Mouse (Mus musculus) cerebellum, postnatal 4 days (tissue): ENCODE results near the gene Cmip.

Experiments used
- DNase-seq, 2 experiments: peaks; one replicate each; pipeline ENCODE4 v3.0.0; 2022; ENCODE audit warnings: low spot score in 2 of 2, mixed read lengths in 1 of 2

Cmip gene

GRCm38 (mm10) chr8:117464525-117464924, 207.7 kb downstream of the Cmip start:
- peak in 1 of 2 experiments; percentile 34 for DNase-seq

- peak in 1 of 2 experiments; percentile 52 for DNase-seq
Observed at GRCm38 (mm10) chr8:117465250-117465649, 208.4 kb downstream of the Cmip start.

GRCm38 (mm10) chr8:117467466-117467865, 210.6 kb downstream of the Cmip start:
- DNase-seq: no peak

GRCm38 (mm10) chr8:117469431-117470341, 212.8 kb downstream of the Cmip start:
- no peak for DNase-seq

GRCm38 (mm10) chr8:117470342-117470781, 213.5 kb downstream of the Cmip start:
- peak; percentile 50 to 78 for DNase-seq

GRCm38 (mm10) chr8:117471174-117471573, 214.3 kb downstream of the Cmip start:
- peak; percentile 59 to 78 for DNase-seq

GRCm38 (mm10) chr8:117471655-117472054, 214.8 kb downstream of the Cmip start:
- no peak for DNase-seq

- no peak for DNase-seq
Observed at GRCm38 (mm10) chr8:117472332-117472731, 215.5 kb downstream of the Cmip start.

GRCm38 (mm10) chr8:117474944-117475343, 218.1 kb downstream of the Cmip start:
- DNase-seq: peak; percentile 96 to 97

- no peak for DNase-seq
Observed at GRCm38 (mm10) chr8:117475819-117476218, 219.0 kb downstream of the Cmip start.

- no peak for DNase-seq
Observed at GRCm38 (mm10) chr8:117478082-117478481, 221.2 kb downstream of the Cmip start.

GRCm38 (mm10) chr8:117479996-117480395, 223.1 kb downstream of the Cmip start:
- DNase-seq: no peak

GRCm38 (mm10) chr8:117480516-117480915, 223.7 kb downstream of the Cmip start:
- DNase-seq: no peak

GRCm38 (mm10) chr8:117481830-117482229, 225.0 kb downstream of the Cmip start:
- DNase-seq: no peak

GRCm38 (mm10) chr8:117484731-117485130, 227.9 kb downstream of the Cmip start:
- DNase-seq: no peak

- no peak for DNase-seq
Observed at GRCm38 (mm10) chr8:117485316-117485715, 228.5 kb downstream of the Cmip start.

GRCm38 (mm10) chr8:117488246-117489005, 231.6 kb downstream of the Cmip start:
- no peak for DNase-seq

- DNase-seq: no peak
Observed at GRCm38 (mm10) chr8:117493543-117493942, 236.7 kb downstream of the Cmip start.

- no peak for DNase-seq
Observed at GRCm38 (mm10) chr8:117494874-117495273, 238.0 kb downstream of the Cmip start.

GRCm38 (mm10) chr8:117498179-117498914, 241.5 kb downstream of the Cmip start, which contains the start of gene Plcg2:
Gene Plcg2, plus strand, starts transcription at chr8:117498291.
- no peak for DNase-seq

GRCm38 (mm10) chr8:117498915-117499540, 242.2 kb downstream of the Cmip start:
- DNase-seq: no peak
